13 mouse cellular contexts compared by ENCODE assay signal in the genomic region with DNA sequence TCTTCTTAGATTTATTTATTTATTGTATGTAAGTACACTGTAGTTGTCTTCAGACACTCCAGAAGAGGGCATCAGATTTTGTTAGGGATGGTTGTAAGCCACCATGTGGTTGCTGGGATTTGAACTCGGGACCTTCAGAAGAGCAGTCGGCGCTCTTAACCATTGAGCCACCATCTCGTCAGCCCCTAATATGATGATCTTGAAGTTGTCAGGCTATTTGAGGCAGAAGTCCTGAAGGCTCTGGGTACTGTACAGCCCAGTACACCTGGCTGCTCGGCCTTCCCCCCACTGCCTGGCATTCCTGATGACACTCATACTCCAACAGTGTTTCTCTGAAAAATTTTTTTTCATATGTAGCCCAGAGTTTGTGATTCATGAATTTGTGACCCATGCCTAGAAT. TPM values are rescaled to one million over a fixed set of nuclear protein-coding genes. Genes with fewer than 3 reads are reported as not detected.
"Had no signal": no experiment of that assay in that cellular context is flagged by ENCODE, and none has a peak within 500 bp of the region (broad histone marks: within the 10 kb centered on the region; RNA-seq: fewer than 3 reads in every experiment).

No protein-coding gene starts in this region.

RNA-seq across cellular contexts. Expression of a gene that starts 8.3 kb away (rescaled TPM):
- total RNA-seq: neutrophil, adult 5-6 weeks had no signal
- polyA plus RNA-seq: small intestine, adult 2 months; spleen, adult 2 months; stomach, embryonic 14.5 days; stomach, embryonic 15.5 days; stomach, embryonic 16.5 days; stomach, postnatal 0 days; thymus, postnatal 0 days; urinary bladder, adult 2 months had no signal

RNA-seq across cellular contexts. Expression of a gene that starts 27.8 kb away (rescaled TPM):
- polyA plus RNA-seq: neural tube, embryonic 13.5 days; neural tube, embryonic 14.5 days; neural tube, embryonic 15.5 days; stomach, embryonic 16.5 days; testis, adult 2 months; urinary bladder, adult 2 months had no signal
